Mouse (Mus musculus): ENCODE results near the gene Agbl3.

DNA sequence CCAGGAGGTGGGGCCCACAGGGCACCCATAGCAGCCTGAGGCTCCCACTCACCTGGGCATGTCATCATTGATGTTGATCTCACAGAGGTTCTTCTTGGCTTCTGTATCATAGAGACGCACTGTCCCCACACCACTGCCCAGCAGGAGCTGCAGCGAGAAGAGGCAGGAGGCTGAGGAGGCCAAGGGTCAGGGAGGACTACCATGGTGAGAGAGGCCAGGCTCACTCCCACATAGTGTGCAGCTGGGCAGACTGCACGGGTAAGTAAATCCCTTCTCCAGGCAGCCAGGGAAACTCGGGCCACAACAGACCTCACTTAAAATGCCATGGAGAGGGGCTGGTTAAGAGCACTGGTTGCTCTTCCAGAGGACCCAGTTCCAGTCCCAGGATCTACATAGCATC is 109.0 kb downstream of the Agbl3 start:
- TF ChIP-seq CTCF (IDR thresholded peaks at IDR 0.05; ENCODE audit: low read depth, low read length) (no peak), POLR2A (IDR thresholded peaks at IDR 0.05; ENCODE audit: insufficient read depth, low read length) (no peak)

All from ES-Bruce4 (cell line).